Mouse (Mus musculus): ENCODE measurements around the gene Trpv6.

Trpv6 gene

DNA sequence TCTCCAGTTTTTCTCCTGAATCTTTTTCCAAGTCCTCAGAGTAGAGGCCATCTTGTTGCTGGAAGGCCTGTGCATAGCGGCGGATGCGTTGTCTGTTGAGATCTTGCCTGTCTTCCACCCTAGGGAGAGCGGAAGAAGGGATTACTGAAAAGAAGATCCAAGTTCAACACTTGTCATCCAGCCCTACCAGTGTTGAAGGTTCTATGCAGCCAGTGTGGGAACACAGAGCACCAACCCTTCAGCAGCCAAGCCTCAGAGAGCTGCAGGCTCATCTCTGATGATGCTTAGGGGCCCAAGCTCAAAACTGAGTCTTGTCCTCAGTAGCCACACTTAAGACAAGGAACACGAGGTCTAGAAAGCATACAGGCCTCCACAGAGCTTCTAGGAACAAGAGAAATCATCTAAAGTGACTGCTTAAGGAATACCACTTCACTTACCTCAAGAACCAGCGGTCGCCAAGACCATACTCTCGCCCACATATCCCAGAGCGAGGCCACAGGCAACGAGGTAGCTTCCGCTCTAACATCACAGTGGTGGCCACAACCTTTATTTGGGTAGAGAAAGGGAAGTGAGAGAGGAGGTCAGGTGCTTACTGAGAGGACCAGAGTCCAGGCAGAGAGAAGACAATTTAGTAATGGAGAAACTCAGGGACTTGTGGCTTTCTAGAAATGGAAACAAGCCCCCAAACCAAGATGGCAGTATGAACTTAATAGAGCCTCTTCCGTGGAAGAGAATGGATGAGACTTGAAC lies 14.8 kb downstream of the Trpv6 start:
- DNase-seq (ENCODE audit: low spot score in 2 of 2) = peak; percentile 22 to 43

DNA sequence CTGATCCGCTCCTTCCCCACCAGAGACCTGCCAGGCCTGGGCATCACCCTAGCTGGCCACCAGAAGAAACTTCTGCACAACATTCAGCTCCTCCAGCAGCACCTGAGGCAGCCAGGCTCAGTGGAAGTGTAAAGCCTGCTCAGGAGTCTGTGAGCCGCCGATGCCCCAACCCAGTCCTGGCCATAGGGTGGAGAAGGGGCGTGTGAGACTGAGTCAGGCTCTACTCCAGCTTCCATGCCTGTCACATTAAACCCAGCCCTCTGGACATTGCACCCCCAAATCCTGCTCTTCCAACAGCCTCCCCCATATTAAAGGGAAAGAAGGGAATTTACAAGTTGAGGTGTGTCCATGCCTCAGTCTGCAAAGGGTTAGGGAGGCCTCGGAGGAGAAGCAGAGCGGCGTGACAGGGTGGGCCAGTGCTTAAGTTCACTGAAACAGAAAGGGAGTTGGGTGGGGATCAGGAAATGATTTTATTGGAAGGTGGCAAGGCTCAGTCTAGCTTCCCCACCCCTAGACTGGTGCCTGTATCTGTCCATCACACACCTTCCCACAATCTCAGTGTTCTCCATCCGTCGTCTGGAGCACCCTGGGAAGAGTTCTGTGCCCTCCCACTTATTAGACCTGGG lies 15.9 kb downstream of the Trpv6 start:
- no peak for DNase-seq (ENCODE audit: low spot score in 2 of 2)

DNA sequence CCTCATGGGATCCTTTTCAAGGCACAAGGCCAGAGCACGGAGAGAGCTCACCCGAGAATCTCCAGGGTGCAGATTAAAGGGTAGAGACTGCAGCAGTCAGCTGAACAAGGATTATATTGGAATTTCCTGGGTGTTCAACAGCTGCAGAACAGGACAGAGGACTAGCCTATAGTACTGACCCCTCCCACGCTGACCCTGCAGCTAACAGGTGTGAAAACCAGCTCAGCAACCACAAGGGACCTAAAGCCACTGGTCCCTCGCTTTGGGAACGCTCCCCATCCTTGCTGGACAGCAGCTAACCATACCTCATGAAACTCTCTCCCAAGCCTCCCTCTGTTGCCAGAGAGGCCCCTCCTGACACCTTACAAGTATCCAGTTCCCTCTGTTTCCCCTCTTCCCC lies 28.6 kb downstream of the Trpv6 start:
- no peak for DNase-seq (ENCODE audit: low spot score in 2 of 2)

DNA sequence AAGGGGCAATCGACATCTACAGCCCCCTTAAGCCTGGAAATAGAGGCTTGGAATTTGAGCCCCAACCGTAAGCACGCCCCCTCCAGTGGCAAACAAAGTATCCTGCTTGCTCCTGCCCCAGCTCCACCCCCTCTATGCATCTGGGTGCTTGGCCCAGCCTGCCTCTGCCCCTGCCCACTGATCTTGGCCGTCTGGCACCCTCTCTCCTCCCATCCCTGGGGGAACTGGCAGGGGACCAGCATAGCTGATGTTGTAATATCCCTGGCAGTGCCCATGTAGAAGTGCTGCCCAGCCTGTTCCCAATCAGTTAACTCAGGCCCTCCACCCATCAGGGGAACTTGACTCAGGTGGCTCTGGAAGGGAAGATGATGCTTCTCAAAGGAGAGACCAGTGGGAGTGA lies 30.0 kb downstream of the Trpv6 start:
- no peak for DNase-seq (ENCODE audit: low spot score in 2 of 2)

DNA sequence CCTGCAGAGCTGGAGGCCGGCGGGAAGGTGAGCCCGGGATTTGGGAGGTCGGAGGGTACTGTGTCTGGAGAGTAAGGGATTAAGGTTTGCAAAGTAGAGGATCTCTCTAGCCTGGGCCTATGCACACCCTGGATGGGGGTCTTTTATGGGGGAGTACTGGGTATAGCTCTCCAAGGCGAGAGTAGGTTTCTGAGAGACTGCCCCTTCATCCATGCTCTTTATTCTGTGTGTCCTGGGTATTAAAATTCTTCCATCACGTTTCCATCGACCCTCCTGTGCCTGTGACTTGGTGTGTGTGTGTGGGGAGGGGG lies 30.5 kb downstream of the Trpv6 start:
- DNase-seq (ENCODE audit: low spot score in 2 of 2) = no peak

DNA sequence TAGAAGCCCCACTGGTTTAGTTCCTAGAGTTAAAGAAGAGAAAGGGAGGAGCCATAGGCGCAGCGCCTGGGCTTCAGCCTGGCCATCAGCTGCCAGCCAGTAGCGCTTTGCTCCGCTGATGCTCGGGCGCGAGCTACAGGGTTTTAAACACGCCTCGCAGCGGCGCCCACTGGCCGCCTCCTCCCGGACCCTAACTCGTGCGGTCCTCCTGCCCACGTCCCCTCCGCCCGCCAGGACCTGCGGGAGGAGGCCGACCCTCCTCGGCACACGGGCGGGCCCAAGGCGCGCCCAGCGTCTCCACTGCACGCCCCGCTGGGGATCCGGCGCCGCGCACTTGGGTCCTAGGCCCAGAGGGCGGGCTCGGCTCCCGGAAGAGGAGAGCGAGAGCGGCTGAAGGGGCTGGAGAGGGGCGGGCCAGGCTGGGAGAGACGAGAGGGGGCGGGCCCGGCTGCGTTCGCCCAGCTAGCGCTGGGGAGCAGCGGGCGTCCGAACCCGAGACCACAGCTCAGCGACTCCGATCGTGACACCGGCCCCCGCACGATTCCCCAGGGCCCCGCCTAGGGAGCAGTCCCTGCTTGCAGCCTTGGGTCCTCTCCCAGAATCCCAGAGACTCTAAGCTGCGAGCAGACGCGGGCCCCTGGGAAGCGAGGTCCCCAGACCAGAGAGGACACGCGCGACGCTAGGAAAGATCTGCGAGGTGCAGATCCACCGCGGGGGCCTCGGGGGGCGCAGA lies 31.0 kb downstream of the Trpv6 start, which contains the start of gene Ephb6:
Gene Ephb6 (plus strand): TSS at position 422 of the 733 bp plus-strand sequence.
- peak; percentile 49 to 52 for DNase-seq (ENCODE audit: low spot score in 2 of 2)

DNA sequence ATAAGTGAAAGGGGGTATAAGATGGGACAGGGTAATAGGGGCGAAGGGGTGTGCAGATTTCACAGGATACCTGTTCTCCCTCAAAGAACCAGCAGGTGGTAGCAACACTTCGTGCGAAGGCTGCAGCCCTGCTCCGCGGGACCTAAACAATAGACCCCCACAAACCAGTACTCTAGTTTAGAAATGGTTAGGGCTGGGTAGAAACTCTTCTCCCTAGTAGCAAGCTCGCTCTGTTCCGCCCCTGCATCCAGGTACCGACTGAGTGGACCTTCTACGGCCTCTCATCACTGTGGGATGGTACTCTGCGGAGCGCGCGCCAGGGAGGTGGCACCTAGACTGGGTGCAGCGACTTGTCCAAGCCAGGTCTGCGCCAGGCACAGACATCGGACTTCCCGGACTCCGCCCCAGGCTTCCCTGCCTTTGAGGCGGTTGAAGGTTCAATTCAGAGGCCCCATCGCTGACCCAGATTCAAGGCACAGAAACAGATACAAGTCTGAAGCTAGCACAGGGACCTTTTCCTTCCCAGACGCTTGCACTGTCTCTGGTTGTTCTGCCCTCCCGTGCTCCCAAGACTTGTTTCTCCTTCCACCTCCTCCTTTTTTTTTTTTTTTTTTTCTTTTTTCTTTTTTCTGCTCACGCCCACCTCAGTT lies 31.7 kb downstream of the Trpv6 start:
- peak in 1 of 2 experiments; percentile 18 for DNase-seq (ENCODE audit: low spot score in 2 of 2)

DNA sequence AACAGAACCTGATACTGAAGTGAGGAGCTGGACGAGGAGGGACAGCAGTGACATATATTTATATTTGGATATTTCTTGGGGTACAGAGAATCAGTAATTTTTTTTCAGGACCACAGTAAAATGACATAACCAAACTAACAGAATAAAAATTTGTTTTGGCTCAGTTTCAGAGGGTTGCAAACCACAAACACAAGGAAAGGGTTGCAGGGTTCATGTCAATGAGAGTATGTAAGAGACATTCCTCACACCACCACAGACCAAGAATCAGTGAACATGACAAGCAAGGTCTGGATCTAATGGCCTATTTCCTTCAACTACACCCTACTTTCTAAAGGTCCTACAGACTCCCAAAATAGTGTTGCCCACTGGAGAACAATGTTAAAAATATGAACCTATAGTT lies 54.0 kb downstream of the Trpv6 start:
- no peak for DNase-seq (ENCODE audit: low spot score in 2 of 2)

DNA sequence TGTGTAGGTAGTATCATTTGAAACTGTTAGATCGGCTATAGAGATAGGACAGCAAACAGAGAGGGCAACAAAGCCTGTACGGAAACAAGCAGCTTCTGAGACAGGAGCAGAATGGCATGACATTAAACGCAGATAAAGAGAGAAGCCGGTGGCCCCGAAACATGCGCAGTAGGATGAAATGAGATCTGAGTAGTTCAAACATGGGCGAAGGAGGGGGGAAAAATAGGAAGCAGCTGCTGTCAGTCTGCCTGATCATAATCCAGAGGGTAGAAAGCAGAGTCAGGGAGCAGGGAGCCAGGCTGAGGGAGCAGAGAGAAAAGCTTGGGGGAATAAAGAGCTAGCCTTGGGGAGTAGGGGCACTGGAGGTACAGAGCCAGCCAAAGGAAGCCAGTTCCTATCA lies 54.9 kb downstream of the Trpv6 start:
- no peak for DNase-seq (ENCODE audit: low spot score in 2 of 2)

DNA sequence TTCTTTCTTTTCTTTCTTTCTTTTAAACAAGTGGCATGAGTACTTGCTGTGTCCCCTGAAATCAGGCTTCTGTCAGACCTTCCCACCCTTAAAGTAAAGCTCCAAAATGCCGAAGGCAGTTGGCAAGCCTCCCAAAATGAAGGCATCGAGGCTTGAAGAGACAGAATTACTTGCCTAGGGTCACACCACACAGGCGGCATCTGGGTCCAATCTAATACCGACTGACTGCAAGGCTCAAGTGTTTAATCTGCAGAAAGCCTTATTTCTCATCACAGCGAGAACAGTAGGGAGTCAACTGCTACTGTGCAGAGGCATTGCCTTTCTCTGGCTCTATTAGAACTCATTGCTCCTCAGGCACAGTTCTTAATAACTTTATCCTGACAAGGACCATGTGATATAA lies 58.9 kb downstream of the Trpv6 start:
- no peak for DNase-seq (ENCODE audit: low spot score in 2 of 2)

DNA sequence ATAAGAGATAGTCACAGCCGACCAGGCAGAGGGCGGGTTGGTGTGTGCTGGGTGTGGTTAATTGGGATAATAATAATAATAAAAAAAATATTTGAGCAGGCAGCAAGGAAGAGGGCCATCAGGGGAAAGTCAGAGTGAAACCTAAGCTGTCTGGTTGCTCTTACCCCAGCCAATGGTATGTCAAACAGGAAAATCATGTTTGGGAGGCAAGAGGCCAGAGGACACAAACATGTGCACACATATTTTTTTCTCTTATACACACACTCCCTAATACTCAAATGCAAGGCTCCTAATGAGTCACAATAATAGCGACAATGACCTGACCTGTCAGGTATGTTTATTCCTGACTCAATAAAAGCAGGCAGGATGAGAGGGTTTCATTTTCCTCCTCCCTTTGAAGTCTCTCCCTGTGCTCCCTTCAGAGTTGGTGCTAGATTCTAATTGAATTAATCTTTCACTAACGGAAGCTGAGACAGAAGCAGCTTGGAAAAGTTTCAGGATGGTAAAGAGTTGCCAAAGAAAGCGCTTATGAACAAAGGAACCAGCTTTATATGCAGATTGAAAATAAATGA lies 59.6 kb downstream of the Trpv6 start:
- DNase-seq (ENCODE audit: low spot score in 2 of 2) = no peak
